Comparison of ENCODE assay signal across 8 mouse cellular contexts in the genomic region with DNA sequence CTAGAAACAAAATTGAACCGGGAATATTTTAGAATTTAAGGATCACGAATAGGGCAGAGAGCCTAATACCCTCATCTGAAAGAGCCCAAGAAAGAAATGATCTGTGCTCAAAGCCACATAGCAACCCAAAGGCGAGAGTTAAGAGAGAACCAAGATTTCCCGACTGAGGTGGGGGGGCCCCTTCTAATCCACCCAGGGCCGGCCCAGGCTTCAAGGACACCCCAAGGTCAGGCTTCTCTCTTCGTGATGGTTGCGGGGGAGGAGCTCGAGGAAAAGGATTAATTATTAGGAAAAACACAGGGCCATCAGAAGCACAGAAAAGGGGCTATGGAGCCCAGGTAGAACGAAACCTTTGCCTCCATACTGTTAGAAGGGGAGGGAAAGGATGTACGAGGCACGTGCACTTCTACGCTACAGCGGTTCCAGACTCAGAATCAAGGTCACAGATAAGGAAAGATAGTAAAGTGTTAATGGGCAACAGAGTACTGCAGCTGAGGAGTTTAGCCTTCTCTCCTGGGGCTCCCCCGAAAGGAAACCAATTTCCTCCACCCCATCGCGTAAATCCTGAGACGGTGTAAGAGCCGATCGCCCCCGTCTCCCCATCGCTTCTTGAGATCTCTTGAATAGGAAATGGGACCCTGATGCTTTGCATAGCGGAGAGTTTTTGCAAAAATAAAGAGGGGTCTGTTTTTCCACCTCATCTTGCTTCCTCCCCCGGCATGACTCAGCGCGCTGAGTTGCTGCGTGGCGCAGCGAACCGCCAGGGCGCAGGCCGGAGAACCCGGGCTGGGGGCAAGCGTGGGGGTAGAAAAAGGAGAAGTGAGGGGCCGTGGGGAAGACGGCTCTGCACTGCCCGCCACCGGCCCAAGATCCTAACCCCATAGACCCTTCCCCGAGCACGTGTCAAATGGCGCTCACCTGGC. TPM values are rescaled to one million over a fixed set of nuclear protein-coding genes. Genes with fewer than 3 reads are reported as not detected.
DNase-seq lines count a peak whose midpoint lies in the region; ATAC-seq and TF ChIP-seq lines count a peak whose summit lies in the region.

No protein-coding gene starts in this region.

- H3K27ac ChIP-seq in forebrain, embryonic 11.5 days (ENCODE audit: low read depth, low read length) = peak overlapping the region; percentile 82
- H3K27ac ChIP-seq in intestine, embryonic 14.5 days (ENCODE audit: low read depth) = peak overlapping the region; percentile 82
- peak overlapping the region; percentile 88 for H3K27ac ChIP-seq in liver, embryonic 16.5 days (ENCODE audit: low read length)
- H3K27ac ChIP-seq in stomach, embryonic 15.5 days = peak overlapping the region; percentile 93

- no peak for TF ChIP-seq POLR2A in lung, adult 2 months (IDR thresholded peaks at IDR 0.05; ENCODE audit: borderline replicate concordance, extremely low read depth, low read depth, low read length)

- H3K9ac ChIP-seq in forebrain, embryonic 11.5 days (ENCODE audit: low read length) = peak overlapping the region; percentile 86
- H3K9ac ChIP-seq in intestine, embryonic 14.5 days (ENCODE audit: low read length) = peak overlapping the region; percentile 70
- H3K9ac ChIP-seq in liver, embryonic 16.5 days (ENCODE audit: low read depth, low read length) = peak overlapping the region; percentile 79
- H3K9ac ChIP-seq in stomach, embryonic 15.5 days = peak overlapping the region; percentile 87

- peaks cover 8% of the 10 kb centered on the region; the same call in 1 of the 2 replicates for H3K36me3 ChIP-seq in forebrain, embryonic 11.5 days (ENCODE audit: control insufficient read depth, insufficient read depth, low read length)
- H3K36me3 ChIP-seq in intestine, embryonic 14.5 days (ENCODE audit: control insufficient read depth, insufficient read depth, low read length) = peaks cover 37% of the 10 kb centered on the region
- peaks cover 6% of the 10 kb centered on the region for H3K36me3 ChIP-seq in liver, embryonic 16.5 days (ENCODE audit: control insufficient read depth, insufficient read depth)
- peaks cover 27% of the 10 kb centered on the region for H3K36me3 ChIP-seq in stomach, embryonic 15.5 days

- peak overlapping the region; percentile 100 for H3K4me3 ChIP-seq in lung, adult 2 months (replicated peaks; ENCODE audit: extremely low read depth, low read depth, low read length)
- H3K4me3 ChIP-seq in forebrain, embryonic 11.5 days (ENCODE audit: low read depth, low read length) = peak overlapping the region; percentile 68
- H3K4me3 ChIP-seq in intestine, embryonic 14.5 days (ENCODE audit: low read depth, low read length) = peak overlapping the region; percentile 81
- H3K4me3 ChIP-seq in liver, embryonic 16.5 days (ENCODE audit: low read depth, low read length) = peak overlapping the region; percentile 81
- peak overlapping the region; percentile 72 for H3K4me3 ChIP-seq in stomach, embryonic 15.5 days (replicated peaks)

- peak; percentile 13 for ATAC-seq in activated CD4-positive, CD25-positive, alpha-beta regulatory T cell, adult 4 months
- ATAC-seq in forebrain, embryonic 11.5 days (replicated peaks; ENCODE audit: low FRiP score) = no peak
- no peak for ATAC-seq in intestine, embryonic 14.5 days (replicated peaks; ENCODE audit: low FRiP score, low TSS enrichment, low read depth)
- peak; percentile 28 for ATAC-seq in liver, embryonic 16.5 days (ENCODE audit: low read depth)
- no peak for ATAC-seq in stomach, embryonic 15.5 days (ENCODE audit: insufficient read depth, low FRiP score, low read depth)

- WGBS in lung, adult 2 months = under 1% methylated on average over 40 of the region's 40 CpGs
- WGBS in forebrain, embryonic 11.5 days = under 1% methylated on average over 40 of the region's 40 CpGs
- WGBS in intestine, embryonic 14.5 days = under 1% methylated on average over 40 of the region's 40 CpGs
- under 1% methylated on average over 40 of the region's 40 CpGs for WGBS in liver, embryonic 16.5 days (ENCODE audit: insufficient replicate concordance)
- under 1% methylated on average over 40 of the region's 40 CpGs for WGBS in stomach, embryonic 15.5 days

- TF ChIP-seq CTCF in lung, adult 2 months (IDR thresholded peaks at IDR 0.05; ENCODE audit: insufficient read depth, low read length) = no peak

- peaks cover 10% of the 10 kb centered on the region for H3K4me1 ChIP-seq in lung, adult 2 months (ENCODE audit: control insufficient read depth, insufficient read depth, low read length)
- H3K4me1 ChIP-seq in forebrain, embryonic 11.5 days (replicated peaks; ENCODE audit: control insufficient read depth, insufficient read depth, low read length) = peaks cover 30% of the 10 kb centered on the region
- H3K4me1 ChIP-seq in intestine, embryonic 14.5 days (replicated peaks; ENCODE audit: control insufficient read depth, insufficient read depth, low read length) = peaks cover 24% of the 10 kb centered on the region
- H3K4me1 ChIP-seq in liver, embryonic 16.5 days (ENCODE audit: control insufficient read depth, low read depth, low read length) = peaks cover 38% of the 10 kb centered on the region
- peaks cover 29% of the 10 kb centered on the region for H3K4me1 ChIP-seq in stomach, embryonic 15.5 days

- no peaks in the 10 kb centered on the region for H3K27me3 ChIP-seq in forebrain, embryonic 11.5 days (ENCODE audit: control insufficient read depth, insufficient read depth, low read length)
- H3K27me3 ChIP-seq in intestine, embryonic 14.5 days (replicated peaks; ENCODE audit: control insufficient read depth, insufficient read depth, low read length) = no peaks in the 10 kb centered on the region
- H3K27me3 ChIP-seq in liver, embryonic 16.5 days (ENCODE audit: control insufficient read depth, insufficient read depth, low read depth, low read length) = no peaks in the 10 kb centered on the region
- H3K27me3 ChIP-seq in stomach, embryonic 15.5 days (replicated peaks) = no peaks in the 10 kb centered on the region

- DNase-seq in lung, adult 2 months = no peak
- DNase-seq in lung, postnatal 10 days = no peak
- no peak for DNase-seq in forebrain, embryonic 11.5 days (ENCODE audit: low spot score)
- no peak for DNase-seq in intestine, embryonic 14.5 days (ENCODE audit: low spot score)
- DNase-seq in embryo, embryonic 11 days = no peak

- no peaks in the 10 kb centered on the region for H3K9me3 ChIP-seq in forebrain, embryonic 11.5 days (ENCODE audit: control insufficient read depth, low read length)
- no peaks in the 10 kb centered on the region for H3K9me3 ChIP-seq in intestine, embryonic 14.5 days (ENCODE audit: control insufficient read depth, low read length)
- no peaks in the 10 kb centered on the region for H3K9me3 ChIP-seq in liver, embryonic 16.5 days (replicated peaks; ENCODE audit: control insufficient read depth, low read length)
- no peaks in the 10 kb centered on the region for H3K9me3 ChIP-seq in stomach, embryonic 15.5 days

- H3K4me2 ChIP-seq in forebrain, embryonic 11.5 days (ENCODE audit: low read depth, low read length, severe bottlenecking) = peak overlapping the region; percentile 97
- H3K4me2 ChIP-seq in intestine, embryonic 14.5 days (ENCODE audit: low read length) = peak overlapping the region; percentile 86
- H3K4me2 ChIP-seq in liver, embryonic 16.5 days (ENCODE audit: low read depth, low read length) = peak overlapping the region; percentile 97
- peak overlapping the region; percentile 85 for H3K4me2 ChIP-seq in stomach, embryonic 15.5 days

RNA-seq across cellular contexts. Expression of a gene that starts 0.9 kb away (rescaled TPM):
- polyA plus RNA-seq in lung, adult 2 months (2012; rRNA removed) = 11.9 and 13.3 TPM in 2 replicates
- not detected for polyA plus RNA-seq in activated CD4-positive, CD25-positive, alpha-beta regulatory T cell, adult 4 months (2017; shearing (Covaris generic))
- 10.2 and 10.6 TPM in 2 replicates for polyA plus RNA-seq in forebrain, embryonic 11.5 days (2014; fragmentation: Nextera tagmentation; extraction: Ambion mirVana)
- polyA plus RNA-seq in intestine, embryonic 14.5 days (2014; fragmentation: Nextera tagmentation; extraction: Ambion mirVana) = 1.5 and 1.8 TPM in 2 replicates
- polyA plus RNA-seq in liver, embryonic 16.5 days (2015; fragmentation: Nextera tagmentation; extraction: Ambion mirVana) = not detected in 2 replicates
- 0.73 and 0.74 TPM in 2 replicates for polyA plus RNA-seq in stomach, embryonic 15.5 days (2015; fragmentation: Nextera tagmentation; extraction: Ambion mirVana)

RNA-seq across cellular contexts. Expression of a gene that starts 6.1 kb away (rescaled TPM):
- 135 and 156 TPM in 2 replicates for polyA plus RNA-seq in lung, adult 2 months (2012; rRNA removed)
- polyA plus RNA-seq in activated CD4-positive, CD25-positive, alpha-beta regulatory T cell, adult 4 months (2017; shearing (Covaris generic)) = 100 to 1,000 TPM; 133 to 149 TPM
- 348 and 392 TPM in 2 replicates for polyA plus RNA-seq in forebrain, embryonic 11.5 days (2014; fragmentation: Nextera tagmentation; extraction: Ambion mirVana)
- 277 and 280 TPM in 2 replicates for polyA plus RNA-seq in intestine, embryonic 14.5 days (2014; fragmentation: Nextera tagmentation; extraction: Ambion mirVana)
- polyA plus RNA-seq in liver, embryonic 16.5 days (2015; fragmentation: Nextera tagmentation; extraction: Ambion mirVana) = 82.2 and 91.1 TPM in 2 replicates
- 237 and 240 TPM in 2 replicates for polyA plus RNA-seq in stomach, embryonic 15.5 days (2015; fragmentation: Nextera tagmentation; extraction: Ambion mirVana)

RNA-seq across cellular contexts. Expression of a gene that starts 17.1 kb away (rescaled TPM):
- polyA plus RNA-seq in lung, adult 2 months (2012; rRNA removed) = 8.7 and 9.5 TPM in 2 replicates
- polyA plus RNA-seq in activated CD4-positive, CD25-positive, alpha-beta regulatory T cell, adult 4 months (2017; shearing (Covaris generic)) = 1 to 10 TPM; 2.7 to 2.8 TPM
- polyA plus RNA-seq in forebrain, embryonic 11.5 days (2014; fragmentation: Nextera tagmentation; extraction: Ambion mirVana) = 0.28 and 0.61 TPM in 2 replicates
- 0.36 and 0.47 TPM in 2 replicates for polyA plus RNA-seq in intestine, embryonic 14.5 days (2014; fragmentation: Nextera tagmentation; extraction: Ambion mirVana)
- 0.90 and 1.3 TPM in 2 replicates for polyA plus RNA-seq in liver, embryonic 16.5 days (2015; fragmentation: Nextera tagmentation; extraction: Ambion mirVana)
- 0.46 and 0.66 TPM in 2 replicates for polyA plus RNA-seq in stomach, embryonic 15.5 days (2015; fragmentation: Nextera tagmentation; extraction: Ambion mirVana)

RNA-seq across cellular contexts. Expression of a gene that starts 21.6 kb away (rescaled TPM):
- 390 and 597 TPM in 2 replicates for polyA plus RNA-seq in lung, adult 2 months (2012; rRNA removed)
- polyA plus RNA-seq in activated CD4-positive, CD25-positive, alpha-beta regulatory T cell, adult 4 months (2017; shearing (Covaris generic)) = 100 to 1,000 TPM; 101 to 105 TPM
- polyA plus RNA-seq in forebrain, embryonic 11.5 days (2014; fragmentation: Nextera tagmentation; extraction: Ambion mirVana) = 63.9 and 80.5 TPM in 2 replicates
- polyA plus RNA-seq in intestine, embryonic 14.5 days (2014; fragmentation: Nextera tagmentation; extraction: Ambion mirVana) = 105 and 106 TPM in 2 replicates
- polyA plus RNA-seq in liver, embryonic 16.5 days (2015; fragmentation: Nextera tagmentation; extraction: Ambion mirVana) = 102 and 119 TPM in 2 replicates
- 81.9 and 93.0 TPM in 2 replicates for polyA plus RNA-seq in stomach, embryonic 15.5 days (2015; fragmentation: Nextera tagmentation; extraction: Ambion mirVana)

RNA-seq across cellular contexts. Expression of a gene that starts 32.3 kb away (rescaled TPM):
- 18.4 and 35.7 TPM in 2 replicates for polyA plus RNA-seq in lung, adult 2 months (2012; rRNA removed)
- 100 to 1,000 TPM; 144 to 253 TPM for polyA plus RNA-seq in activated CD4-positive, CD25-positive, alpha-beta regulatory T cell, adult 4 months (2017; shearing (Covaris generic))
- 1.5 and 1.9 TPM in 2 replicates for polyA plus RNA-seq in forebrain, embryonic 11.5 days (2014; fragmentation: Nextera tagmentation; extraction: Ambion mirVana)
- 3.6 and 3.9 TPM in 2 replicates for polyA plus RNA-seq in intestine, embryonic 14.5 days (2014; fragmentation: Nextera tagmentation; extraction: Ambion mirVana)
- polyA plus RNA-seq in liver, embryonic 16.5 days (2015; fragmentation: Nextera tagmentation; extraction: Ambion mirVana) = 0.36 and 0.55 TPM in 2 replicates
- polyA plus RNA-seq in stomach, embryonic 15.5 days (2015; fragmentation: Nextera tagmentation; extraction: Ambion mirVana) = 3.1 and 3.3 TPM in 2 replicates

Comparison
In these comparisons a context has a peak if more than half of its experiments do, and no peak if none do; other contexts are left out.
1. ATAC-seq: peak in activated CD4-positive, CD25-positive, alpha-beta regulatory T cell, adult 4 months (single experiment) and liver, embryonic 16.5 days (single experiment); none in forebrain, embryonic 11.5 days (single experiment), intestine, embryonic 14.5 days (single experiment) and stomach, embryonic 15.5 days (single experiment).
2. Peak in every context shown above with its lines, with median percentiles within 50 percentile points of each other: H3K4me3 ChIP-seq, H3K27ac ChIP-seq, H3K4me2 ChIP-seq and H3K9ac ChIP-seq.